Mouse (Mus musculus) hindbrain, embryonic 12.5 days (tissue): ENCODE measurements at regions not wholly inside any gene's neighbourhood (a gene's known extent, or its start where the extent isn't known, plus 50 kb on each side); places are given as distances from the start of the nearest gene placed in this dataset.

Experiments used
- ATAC-seq: fragments of 200-750 bp; cut with Nextera tagmentation; 2 replicates; pipeline ENCODE4 v1.8.0; 2017; ENCODE audit warnings: moderate TSS enrichment; ENCODE audit not compliant: low FRiP score
- H3K27ac ChIP-seq: fragments of 300-500 bp; sonication (generic); 2 replicates; pipeline ENCODE4 v1.5.1; 2016; ENCODE audit warnings: mild to moderate bottlenecking
- H3K27me3 ChIP-seq: fragments of 300-500 bp; sonication (generic); 2 replicates; pipeline ENCODE4 v1.6.1; 2016; ENCODE audit warnings: mild to moderate bottlenecking
- H3K36me3 ChIP-seq: fragments of 300-500 bp; sonication (generic); 2 replicates; pipeline ENCODE4 v1.6.1; 2016; ENCODE audit warnings: mild to moderate bottlenecking
- H3K4me1 ChIP-seq: fragments of 300-500 bp; sonication (generic); 2 replicates; pipeline ENCODE4 v1.6.1; 2016
- H3K4me2 ChIP-seq: fragments of 300-500 bp; sonication (generic); replicated peaks from 2 replicates; pipeline ENCODE4 v1.6.1; 2016; ENCODE audit warnings: mild to moderate bottlenecking
- H3K4me3 ChIP-seq: fragments of 300-500 bp; sonication (generic); 2 replicates; pipeline ENCODE4 v1.5.1; 2016; ENCODE audit warnings: mild to moderate bottlenecking
- H3K9ac ChIP-seq: fragments of 300-500 bp; sonication (generic); 2 replicates; pipeline ENCODE4 v1.6.1; 2016; ENCODE audit warnings: mild to moderate bottlenecking, moderate library complexity
- H3K9me3 ChIP-seq: fragments of 300-500 bp; sonication (generic); replicated peaks from 2 replicates; pipeline ENCODE4 v1.6.1; 2016; ENCODE audit warnings: mild to moderate bottlenecking
- WGBS: fragments of 180-500 bp; shearing (Covaris S2); methylation state at CpG from one replicate; pipeline ENCODE4 v1.1.7; 2016; 5-methylcytosine and 5-hydroxymethylcytosine counted together

- Histone ChIP-seq H3K27ac (no peak overlapping the region), H3K9me3 (no peaks in the 10 kb centered on the region), H3K4me3 (no peak overlapping the region), H3K36me3 (no peaks in the 10 kb centered on the region), H3K27me3 (no peaks in the 10 kb centered on the region), H3K4me2 (no peak overlapping the region), H3K9ac (no peak overlapping the region), H3K4me1 (no peaks in the 10 kb centered on the region)
- ATAC-seq, result no peak
- 90% methylated on average over 8 of the region's 8 CpGs for WGBS
Measured at GRCm38 (mm10) chr16:22716306-22716830, 59.3 kb upstream of the Dgkg start.

GRCm38 (mm10) chr16:22714315-22714714 is 57.3 kb upstream of the Dgkg start:
- Histone ChIP-seq H3K27ac (no peak overlapping the region), H3K27me3 (no peaks in the 10 kb centered on the region), H3K4me1 (no peaks in the 10 kb centered on the region), H3K4me3 (no peak overlapping the region), H3K4me2 (no peak overlapping the region), H3K9ac (no peak overlapping the region), H3K36me3 (no peaks in the 10 kb centered on the region), H3K9me3 (no peaks in the 10 kb centered on the region)
- ATAC-seq, result no peak
- WGBS, result 91% methylated on average over 2 of the region's 2 CpGs

GRCm38 (mm10) chr16:22708768-22709167 is 51.7 kb upstream of the Dgkg start:
- Histone ChIP-seq H3K36me3 (no peaks in the 10 kb centered on the region), H3K9me3 (no peaks in the 10 kb centered on the region), H3K27ac (no peak overlapping the region), H3K27me3 (no peaks in the 10 kb centered on the region), H3K4me3 (no peak overlapping the region), H3K4me1 (0 out of 2 replicates have a peak, but pooled peaks cover 3% of the 10 kb centered on the region), H3K4me2 (no peak overlapping the region), H3K9ac (no peak overlapping the region)
- no peak for ATAC-seq
- 66% methylated on average over 9 of the region's 9 CpGs for WGBS
